Mouse (Mus musculus) urinary bladder, postnatal 10 days (tissue): ENCODE results near the gene Fut1.

ENCODE experiments used
- DNase-seq: peaks from one replicate; pipeline ENCODE4 v3.0.0; 2022; ENCODE audit warnings: low spot score

Fut1 gene

GRCm38 (mm10) chr7:45667761-45668160 lies 50.7 kb downstream of the Fut1 start:
- DNase-seq, result no peak

- no peak for DNase-seq
These were observed 51.8 kb downstream of the Fut1 start for GRCm38 (mm10) chr7:45668921-45669320.
